Mouse (Mus musculus): ENCODE results near the gene Tpcn2. TPM values are rescaled to one million over a fixed set of nuclear protein-coding genes. Genes with fewer than 3 reads are reported as not detected.

Gene Tpcn2
- polyA plus RNA-seq, 2 experiments, result 0.39 to 3.3 TPM

DNA sequence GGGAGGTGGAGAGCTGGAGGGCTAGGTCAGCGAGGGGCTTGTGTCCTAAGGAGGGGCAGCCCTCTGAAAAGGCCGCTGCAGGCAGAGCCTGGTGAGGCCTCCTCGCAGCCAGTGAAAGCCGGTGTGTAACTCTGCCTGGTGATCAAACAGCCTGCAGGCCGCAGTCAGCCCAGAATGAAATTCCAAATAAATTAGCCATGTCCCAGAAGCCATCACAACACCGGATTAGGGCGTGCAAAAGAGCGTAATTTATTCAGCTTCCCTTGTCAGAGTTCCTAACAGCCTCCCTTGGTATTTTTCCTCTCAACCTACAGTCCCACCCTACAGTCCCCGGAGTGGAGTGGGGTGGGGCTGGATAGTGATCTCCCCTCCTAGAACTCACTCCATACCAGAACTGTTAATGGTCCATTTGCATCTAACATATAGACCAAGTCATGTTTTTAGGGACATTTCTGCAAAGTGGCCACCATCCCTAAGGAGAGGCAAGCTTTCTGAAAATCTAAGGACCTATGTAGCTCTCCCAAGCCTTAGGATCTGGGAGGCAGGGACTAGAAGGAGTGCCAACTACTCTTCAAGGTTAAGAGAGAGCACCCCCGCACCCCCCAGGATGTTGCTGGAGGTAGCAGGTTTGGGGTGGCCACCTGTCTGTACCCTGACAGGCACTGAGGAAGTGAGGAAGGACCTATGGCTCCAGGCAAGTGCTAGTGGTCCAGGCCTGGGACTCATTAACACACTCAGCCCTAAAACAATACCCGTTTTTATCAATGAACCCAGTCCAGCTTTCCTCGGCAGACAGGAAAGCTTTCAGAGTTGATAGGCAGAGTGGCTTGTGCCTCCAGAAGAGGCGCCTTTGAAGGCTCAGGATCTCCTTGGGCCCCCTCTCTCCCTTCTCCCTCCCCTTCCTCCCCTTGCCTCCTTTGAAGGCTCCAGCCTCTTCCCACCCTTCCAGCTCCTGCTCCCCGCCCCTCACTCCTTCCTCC, 71.8 kb downstream of the Tpcn2 start:
- no peak overlapping the region for H3K27ac ChIP-seq
- no peak overlapping the region for H3K4me2 ChIP-seq (ENCODE audit: low read depth)
- H3K9ac ChIP-seq (replicated peaks), result no peak overlapping the region
- no peak for DNase-seq (ENCODE audit: low read depth in 3 of 3, low spot score in 3 of 3)
- no peaks in the 10 kb centered on the region for H3K9me3 ChIP-seq (ENCODE audit: control insufficient read depth, low read length)
- 0 out of 4 replicates have a peak, but pooled peaks cover 0 to 2% of the 10 kb centered on the region in 2 experiments for H3K4me1 ChIP-seq (replicated peaks; ENCODE audit: control insufficient read depth in 2 of 2, insufficient read depth in 2 of 2, low read length in 1 of 2)
- no peak overlapping the region for H3K4me3 ChIP-seq (ENCODE audit: insufficient read depth in 1 of 2, low read depth in 2 of 2, low read length in 2 of 2)
- no peak for ATAC-seq (ENCODE audit: insufficient read depth)
- no peaks in the 10 kb centered on the region for H3K27me3 ChIP-seq (ENCODE audit: control insufficient read depth, insufficient read depth, low read length)
- WGBS (ENCODE audit: insufficient replicate concordance), result 37% methylated on average over 14 of the region's 14 CpGs
- H3K36me3 ChIP-seq (replicated peaks; ENCODE audit: control insufficient read depth, insufficient read depth, low read depth), result no peaks in the 10 kb centered on the region
- TF ChIP-seq CTCF (IDR thresholded peaks at IDR 0.05; ENCODE audit: low read depth) (no peak), EP300 (IDR thresholded peaks at IDR 0.05; ENCODE audit: low read depth) (no peak)

GRCm38 (mm10) chr7:145210477-145211070, 73.2 kb downstream of the Tpcn2 start:
- Histone ChIP-seq H3K9me3 (ENCODE audit: control insufficient read depth, low read length) (no peaks in the 10 kb centered on the region), H3K4me3 (ENCODE audit: insufficient read depth in 1 of 2, low read depth in 2 of 2, low read length in 2 of 2) (no peak overlapping the region), H3K27me3 (ENCODE audit: control insufficient read depth, insufficient read depth, low read length) (peaks cover 3% of the 10 kb centered on the region; the same call in 1 of the 2 replicates), H3K27ac (no peak overlapping the region), H3K36me3 (replicated peaks; ENCODE audit: control insufficient read depth, insufficient read depth, low read depth) (no peaks in the 10 kb centered on the region), H3K4me1 (replicated peaks; ENCODE audit: control insufficient read depth in 2 of 2, insufficient read depth in 2 of 2, low read length in 1 of 2) (peaks cover 0 to 2% of the 10 kb centered on the region in 2 experiments; a peak in 1 of 4 replicates), H3K9ac (replicated peaks) (no peak overlapping the region), H3K4me2 (ENCODE audit: low read depth) (no peak overlapping the region)
- no peak for TF ChIP-seq EP300 (IDR thresholded peaks at IDR 0.05; ENCODE audit: low read depth)
- no peak for TF ChIP-seq CTCF (IDR thresholded peaks at IDR 0.05; ENCODE audit: low read depth)
- WGBS (ENCODE audit: insufficient replicate concordance), result 27% methylated on average over 4 of the region's 4 CpGs
- ATAC-seq (ENCODE audit: insufficient read depth) (no peak), DNase-seq (ENCODE audit: low read depth in 3 of 3, low spot score in 3 of 3) (no peak)

GRCm38 (mm10) chr7:145208006-145208405, 75.8 kb downstream of the Tpcn2 start, which contains the start of gene 1810010D01Rik:
Gene 1810010D01Rik, minus strand, starts transcription at chr7:145208119.
- 50% methylated on average over 4 of the region's 4 CpGs for WGBS (ENCODE audit: insufficient replicate concordance)
- no peak within 1 kb of the TSS for H3K9ac ChIP-seq (replicated peaks)
- no peak for DNase-seq (ENCODE audit: low read depth in 3 of 3, low spot score in 3 of 3)

DNA sequence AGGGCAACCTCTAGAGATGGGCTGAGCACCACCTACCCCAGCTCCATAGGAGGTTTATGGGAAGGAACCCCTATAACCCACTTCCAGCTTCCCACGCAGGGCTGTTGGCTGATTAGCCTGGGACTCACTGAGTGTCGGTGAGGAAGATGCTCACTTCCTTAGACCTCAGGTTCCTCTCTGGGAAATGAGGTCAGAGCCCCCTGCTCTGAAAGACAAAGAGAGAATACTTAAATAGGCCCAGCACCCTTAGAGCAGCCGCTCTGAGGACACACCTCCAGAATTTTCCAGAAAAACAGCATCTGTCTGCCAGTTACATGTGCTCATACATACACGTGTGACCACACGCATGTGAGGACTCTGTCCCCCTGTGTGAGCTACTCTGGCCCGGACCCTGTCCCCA, 77.0 kb downstream of the Tpcn2 start:
- WGBS (ENCODE audit: insufficient replicate concordance), result 55% methylated on average over 6 of the region's 6 CpGs
- no peak overlapping the region for H3K9ac ChIP-seq (replicated peaks)

More at GRCm38 (mm10) chr7:145208006-145208405, 75.8 kb downstream of the Tpcn2 start, which contains the start of gene 1810010D01Rik:
- no peaks in the 10 kb centered on the region for H3K9me3 ChIP-seq (ENCODE audit: control insufficient read depth, low read length)
- peaks cover 0 to 2% of the 10 kb centered on the region in 2 experiments; a peak in 1 of 4 replicates for H3K4me1 ChIP-seq (replicated peaks; ENCODE audit: control insufficient read depth in 2 of 2, insufficient read depth in 2 of 2, low read length in 1 of 2)
- no peak for TF ChIP-seq CTCF (IDR thresholded peaks at IDR 0.05; ENCODE audit: low read depth)
- no peak for TF ChIP-seq EP300 (IDR thresholded peaks at IDR 0.05; ENCODE audit: low read depth)
- peaks cover 3% of the 10 kb centered on the region; the same call in 1 of the 2 replicates for H3K27me3 ChIP-seq (ENCODE audit: control insufficient read depth, insufficient read depth, low read length)
- no peak for ATAC-seq (ENCODE audit: insufficient read depth)
- H3K27ac ChIP-seq, result no peak within 1 kb of the TSS
- H3K4me2 ChIP-seq (ENCODE audit: low read depth), result no peak within 1 kb of the TSS
- no peaks in the 10 kb centered on the region for H3K36me3 ChIP-seq (replicated peaks; ENCODE audit: control insufficient read depth, insufficient read depth, low read depth)
- H3K4me3 ChIP-seq (ENCODE audit: insufficient read depth in 1 of 2, low read depth in 2 of 2, low read length in 2 of 2), result no peak within 1 kb of the TSS

More for the DNA sequence above, 77.0 kb downstream of the Tpcn2 start:
- Histone ChIP-seq H3K36me3 (replicated peaks; ENCODE audit: control insufficient read depth, insufficient read depth, low read depth) (no peaks in the 10 kb centered on the region), H3K4me3 (ENCODE audit: insufficient read depth in 1 of 2, low read depth in 2 of 2, low read length in 2 of 2) (no peak overlapping the region), H3K9me3 (ENCODE audit: control insufficient read depth, low read length) (no peaks in the 10 kb centered on the region), H3K4me2 (ENCODE audit: low read depth) (no peak overlapping the region; the same call in 1 of the 2 replicates), H3K4me1 (replicated peaks; ENCODE audit: control insufficient read depth in 2 of 2, insufficient read depth in 2 of 2, low read length in 1 of 2) (peaks cover 0 to 2% of the 10 kb centered on the region in 2 experiments; a peak in 1 of 4 replicates), H3K27ac (no peak overlapping the region), H3K27me3 (ENCODE audit: control insufficient read depth, insufficient read depth, low read length) (peaks cover 3% of the 10 kb centered on the region; the same call in 1 of the 2 replicates)
- no peak for TF ChIP-seq EP300 (IDR thresholded peaks at IDR 0.05; ENCODE audit: low read depth)
- no peak for TF ChIP-seq CTCF (IDR thresholded peaks at IDR 0.05; ENCODE audit: low read depth)
- no peak for DNase-seq (ENCODE audit: low read depth in 3 of 3, low spot score in 3 of 3)
- ATAC-seq (ENCODE audit: insufficient read depth), result no peak
